In the genomic region with DNA sequence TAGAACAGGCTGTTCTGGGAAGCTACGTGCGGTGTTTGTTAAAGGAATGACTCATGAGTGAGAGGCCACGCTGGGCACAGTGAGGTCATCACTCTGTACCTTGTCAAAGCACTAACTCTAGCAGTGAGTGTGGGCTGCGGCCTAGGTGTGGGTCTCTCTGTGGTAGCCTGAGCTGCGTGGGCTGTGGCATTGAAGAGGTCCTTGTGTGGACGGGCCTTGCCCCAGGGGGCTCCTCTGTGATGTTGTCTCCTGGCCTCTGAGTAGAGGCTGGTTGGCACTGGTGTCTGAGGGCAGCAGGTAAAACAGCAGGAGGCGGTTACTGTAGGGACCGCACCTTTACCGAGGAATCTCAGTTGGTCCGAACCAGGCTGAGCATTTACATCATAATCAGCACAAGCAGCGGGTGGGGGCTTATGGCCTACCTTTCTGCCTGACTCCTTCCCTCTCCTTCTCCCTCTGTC, we compare ENCODE assay signal across 19 mouse cellular contexts. TPM values are rescaled to one million over a fixed set of nuclear protein-coding genes. Genes with fewer than 3 reads are reported as not detected.
A peak's percentile ranks its signal among the peaks of the same experiment; 100 is the strongest.
DNase-seq lines count a peak whose midpoint lies in the region; ATAC-seq and TF ChIP-seq lines count a peak whose summit lies in the region.
"Had no signal": no experiment of that assay in that cellular context is flagged by ENCODE, and none has a peak within 500 bp of the region (broad histone marks: within the 10 kb centered on the region; RNA-seq: fewer than 3 reads in every experiment).

No protein-coding gene starts in this region.

- no peaks in the 10 kb centered on the region for H3K9me3 ChIP-seq in embryonic facial prominence, embryonic 14.5 days (ENCODE audit: control insufficient read depth, low read length)
- no peaks in the 10 kb centered on the region for H3K9me3 ChIP-seq in embryonic facial prominence, embryonic 10.5 days
- no peaks in the 10 kb centered on the region for H3K9me3 ChIP-seq in ES-E14 (ENCODE audit: control insufficient read depth, insufficient read depth, low read depth, low read length)
- no peaks in the 10 kb centered on the region for H3K9me3 ChIP-seq in stomach, embryonic 14.5 days (ENCODE audit: control insufficient read depth, low read depth, low read length)
- H3K9me3 ChIP-seq in midbrain, embryonic 14.5 days (ENCODE audit: control insufficient read depth, low read length): no peaks in the 10 kb centered on the region
- H3K9me3 ChIP-seq: G1E; heart, embryonic 12.5 days; midbrain, embryonic 15.5 days had no signal

- no peaks in the 10 kb centered on the region for H3K4me1 ChIP-seq in embryonic facial prominence, embryonic 14.5 days (ENCODE audit: control insufficient read depth, insufficient read depth, low read length)
- H3K4me1 ChIP-seq in embryonic facial prominence, embryonic 10.5 days: peaks cover 14% of the 10 kb centered on the region
- H3K4me1 ChIP-seq in ES-E14 (ENCODE audit: control insufficient read depth in 2 of 2, insufficient read depth in 2 of 2, low read length in 2 of 2, poor library complexity in 1 of 2): peaks cover 7 to 23% of the 10 kb centered on the region in 2 experiments
- H3K4me1 ChIP-seq in stomach, embryonic 14.5 days (ENCODE audit: control insufficient read depth, insufficient read depth, low read length): no peaks in the 10 kb centered on the region; the same call in 1 of the 2 replicates
- no peaks in the 10 kb centered on the region for H3K4me1 ChIP-seq in midbrain, embryonic 14.5 days (ENCODE audit: control insufficient read depth, insufficient read depth, low read length)
- H3K4me1 ChIP-seq: midbrain, embryonic 15.5 days had no signal

- no peak overlapping the region for H3K27ac ChIP-seq in embryonic facial prominence, embryonic 14.5 days (replicated peaks; ENCODE audit: low read depth, low read length)
- no peak overlapping the region for H3K27ac ChIP-seq in embryonic facial prominence, embryonic 10.5 days (replicated peaks)
- H3K27ac ChIP-seq in ES-E14 (ENCODE audit: insufficient read depth, low read depth, low read length, poor library complexity, severe bottlenecking): peak overlapping the region; percentile 98
- no peak overlapping the region for H3K27ac ChIP-seq in stomach, embryonic 14.5 days (ENCODE audit: low read length)
- H3K27ac ChIP-seq in midbrain, embryonic 14.5 days (replicated peaks; ENCODE audit: low read depth, low read length): no peak overlapping the region
- H3K27ac ChIP-seq: midbrain, embryonic 15.5 days had no signal

- no peak overlapping the region for H3K4me3 ChIP-seq in embryonic facial prominence, embryonic 14.5 days (ENCODE audit: low read depth, low read length)
- H3K4me3 ChIP-seq in embryonic facial prominence, embryonic 10.5 days: no peak overlapping the region
- no peak overlapping the region for H3K4me3 ChIP-seq in ES-E14 (ENCODE audit: insufficient read depth in 1 of 2, low read depth in 1 of 2, low read length in 2 of 2, poor library complexity in 1 of 2, severe bottlenecking in 1 of 2)
- H3K4me3 ChIP-seq in stomach, embryonic 14.5 days (ENCODE audit: low read depth, low read length): no peak overlapping the region
- no peak overlapping the region for H3K4me3 ChIP-seq in midbrain, embryonic 14.5 days (replicated peaks; ENCODE audit: low read depth, low read length)
- H3K4me3 ChIP-seq: heart, embryonic 12.5 days; midbrain, embryonic 15.5 days had no signal

- 66% methylated on average over 11 of the region's 11 CpGs for WGBS in embryonic facial prominence, embryonic 14.5 days
- 64% methylated on average over 11 of the region's 11 CpGs for WGBS in embryonic facial prominence, embryonic 10.5 days
- 58% methylated on average over 11 of the region's 11 CpGs for WGBS in stomach, embryonic 14.5 days
- 63% methylated on average over 11 of the region's 11 CpGs for WGBS in midbrain, embryonic 14.5 days

- H3K9ac ChIP-seq in embryonic facial prominence, embryonic 14.5 days (ENCODE audit: low read depth, low read length): 0 out of 2 replicates have a peak overlapping the region, but pooled peaks have one; percentile 19
- H3K9ac ChIP-seq in ES-E14 (ENCODE audit: insufficient read depth, low read depth, low read length, poor library complexity, severe bottlenecking): no peak overlapping the region
- H3K9ac ChIP-seq in stomach, embryonic 14.5 days (replicated peaks; ENCODE audit: low read depth, low read length): no peak overlapping the region
- no peak overlapping the region for H3K9ac ChIP-seq in midbrain, embryonic 14.5 days (replicated peaks; ENCODE audit: low read length)
- H3K9ac ChIP-seq: forebrain, postnatal 0 days; heart, embryonic 12.5 days; midbrain, embryonic 15.5 days had no signal

- in situ Hi-C loops in ES-E14 (cut with MboI; ENCODE audit: low sequenced_read_pairs in 2 of 2, unreplicated experiment in 2 of 2): no loop called here

- DNase-seq in embryonic facial prominence, embryonic 14.5 days (ENCODE audit: low spot score): no peak
- no peak for DNase-seq in embryonic facial prominence, embryonic 10.5 days (ENCODE audit: low spot score)
- no peak for DNase-seq in ES-E14 (ENCODE audit: low read depth, low spot score)
- DNase-seq in cerebellum, adult 9-11 months: peak; percentile 75
- DNase-seq in right cerebral cortex, postnatal 36 days (ENCODE audit: low spot score in 2 of 2): no peak
- DNase-seq in midbrain, embryonic 14.5 days: no peak
- DNase-seq: adrenal gland, adult 8-10 months; forebrain, postnatal 0 days; gastrocnemius, postnatal 14 days; heart, postnatal 4 days; kidney, postnatal 10 days; layer of hippocampus, adult 9-11 months; lung, adult 18-20 months; thymus, adult 2 months had no signal

- H3K36me3 ChIP-seq in embryonic facial prominence, embryonic 14.5 days (ENCODE audit: control insufficient read depth, insufficient read depth, low read length): no peaks in the 10 kb centered on the region
- H3K36me3 ChIP-seq in embryonic facial prominence, embryonic 10.5 days (replicated peaks): no peaks in the 10 kb centered on the region
- H3K36me3 ChIP-seq in ES-E14 (ENCODE audit: control insufficient read depth, insufficient read depth, low read length, poor library complexity, severe bottlenecking): no peaks in the 10 kb centered on the region
- H3K36me3 ChIP-seq in stomach, embryonic 14.5 days (ENCODE audit: control insufficient read depth, insufficient read depth, low read length): no peaks in the 10 kb centered on the region
- H3K36me3 ChIP-seq in midbrain, embryonic 14.5 days (ENCODE audit: control insufficient read depth, insufficient read depth, low read length): no peaks in the 10 kb centered on the region
- H3K36me3 ChIP-seq: G1E; heart, embryonic 12.5 days; midbrain, embryonic 15.5 days had no signal

- no peak overlapping the region for H3K4me2 ChIP-seq in embryonic facial prominence, embryonic 14.5 days (ENCODE audit: low read depth, low read length)
- no peak overlapping the region for H3K4me2 ChIP-seq in stomach, embryonic 14.5 days (replicated peaks; ENCODE audit: low read depth, low read length)
- no peak overlapping the region for H3K4me2 ChIP-seq in midbrain, embryonic 14.5 days (ENCODE audit: low read length)
- H3K4me2 ChIP-seq: heart, embryonic 12.5 days; midbrain, embryonic 15.5 days had no signal

- no peaks in the 10 kb centered on the region for H3K27me3 ChIP-seq in embryonic facial prominence, embryonic 14.5 days (replicated peaks; ENCODE audit: control insufficient read depth, insufficient read depth, low read length)
- no peaks in the 10 kb centered on the region for H3K27me3 ChIP-seq in embryonic facial prominence, embryonic 10.5 days (replicated peaks; ENCODE audit: low read depth, poor library complexity, severe bottlenecking)
- no peaks in the 10 kb centered on the region for H3K27me3 ChIP-seq in stomach, embryonic 14.5 days (ENCODE audit: control insufficient read depth, insufficient read depth, low read length)
- no peaks in the 10 kb centered on the region for H3K27me3 ChIP-seq in midbrain, embryonic 14.5 days (ENCODE audit: control insufficient read depth, insufficient read depth, low read length)
- H3K27me3 ChIP-seq: midbrain, embryonic 15.5 days had no signal

- ATAC-seq in embryonic facial prominence, embryonic 14.5 days (ENCODE audit: low read depth): no peak
- 0 out of 2 replicates have a peak, but pooled peaks have one; percentile 10 for ATAC-seq in stomach, embryonic 14.5 days (ENCODE audit: insufficient number of reproducible peaks, insufficient read depth, low FRiP score, low read depth)
- no peak for ATAC-seq in midbrain, embryonic 14.5 days (ENCODE audit: low FRiP score, low TSS enrichment)
- ATAC-seq in frontal cortex, adult (ENCODE audit: low TSS enrichment): no peak
- ATAC-seq: forebrain, postnatal 0 days; midbrain, embryonic 15.5 days had no signal

TF ChIP-seq in ES-E14, 5 proteins besides CTCF, POLR2A, EP300 and RAD21:
- TF ChIP-seq CHD2 (IDR thresholded peaks at IDR 0.05; ENCODE audit: low read depth, low read length): no peak
- TF ChIP-seq HCFC1 (IDR thresholded peaks at IDR 0.05; ENCODE audit: borderline replicate concordance, insufficient read depth, low read length): no peak
- TF ChIP-seq ZNF384 (IDR thresholded peaks at IDR 0.05; ENCODE audit: low read depth, low read length): no peak
- TF ChIP-seq MAFK (IDR thresholded peaks at IDR 0.05; ENCODE audit: insufficient read depth, low read depth, low read length): no peak
- TF ChIP-seq ZC3H11A (IDR thresholded peaks at IDR 0.05; ENCODE audit: borderline replicate concordance, low read depth, low read length): no peak

RNA-seq across cellular contexts. Expression of a gene that starts 9.9 kb away (rescaled TPM):
- 27.3 and 29.9 TPM in 2 replicates for polyA plus RNA-seq in embryonic facial prominence, embryonic 14.5 days (2014; fragmentation: Nextera tagmentation; extraction: Ambion mirVana)
- polyA plus RNA-seq in embryonic facial prominence, embryonic 10.5 days (2016; fragmentation: Nextera tagmentation; extraction: Ambion mirVana): 46.6 and 47.6 TPM in 2 replicates
- total RNA-seq in ES-E14 (2012; rRNA removed): 87.1 and 95.0 TPM in 2 replicates
- 58.8 and 60.1 TPM in 2 replicates for polyA plus RNA-seq in stomach, embryonic 14.5 days (2014; fragmentation: Nextera tagmentation; extraction: Ambion mirVana)
- polyA plus RNA-seq in midbrain, embryonic 14.5 days (2014; fragmentation: Nextera tagmentation; extraction: Ambion mirVana): 18.8 and 22.0 TPM in 2 replicates
